8 mouse cellular contexts compared by ENCODE assay signal in genomic region chr7:112865739-112866138, GRCm38 (mm10).
A peak's percentile ranks its signal among the peaks of the same experiment; 100 is the strongest.
DNase-seq lines count a peak whose midpoint lies in the region; ATAC-seq and TF ChIP-seq lines count a peak whose summit lies in the region.

No protein-coding gene starts in this region.

- H3K4me1 ChIP-seq in MEL (ENCODE audit: control insufficient read depth in 1 of 2, insufficient read depth in 2 of 2, low read length in 2 of 2), result no peaks in the 10 kb centered on the region

- TF ChIP-seq CTCF in MEL (IDR thresholded peaks at IDR 0.05 in 2 of 3, conservative IDR thresholded peaks at IDR 0.05 in 1 of 3; ENCODE audit: control insufficient read depth in 1 of 3, insufficient read depth in 1 of 3, low read depth in 2 of 3, low read length in 3 of 3, poor library complexity in 1 of 3, severe bottlenecking in 1 of 3), result peak in 2 of 3 experiments; percentile 14 to 16; a peak in 1 of 6 replicates

- H3K4me3 ChIP-seq in MEL (ENCODE audit: control insufficient read depth in 1 of 2, insufficient read depth in 1 of 2, low read depth in 2 of 2, low read length in 2 of 2), result no peak overlapping the region

- no peaks in the 10 kb centered on the region; the same call in 1 of the 2 replicates for H3K9me3 ChIP-seq in MEL (replicated peaks; ENCODE audit: insufficient read depth, low read length)

- peak; percentile 66 for ATAC-seq in megakaryocyte progenitor cell, adult 5-6 weeks (replicated peaks; ENCODE audit: poor library complexity)

- no peaks in the 10 kb centered on the region for H3K36me3 ChIP-seq in MEL (ENCODE audit: control insufficient read depth in 1 of 2, insufficient read depth in 2 of 2, low read length in 2 of 2)

- no peak for TF ChIP-seq POLR2A in MEL (IDR thresholded peaks at IDR 0.05; ENCODE audit: control insufficient read depth in 1 of 2, insufficient read depth in 1 of 2, low read depth in 1 of 2, low read length in 2 of 2, poor library complexity in 1 of 2)

- H3K9ac ChIP-seq in MEL (ENCODE audit: control insufficient read depth, low read depth, low read length, poor library complexity, severe bottlenecking), result no peak overlapping the region

- H3K27ac ChIP-seq in MEL (ENCODE audit: control insufficient read depth, low read depth, low read length), result no peak overlapping the region

- peak; percentile 74 for DNase-seq in layer of hippocampus, adult 11-12 months (ENCODE audit: low spot score)
- DNase-seq in layer of hippocampus, adult 9-10 months (ENCODE audit: low spot score), result no peak
- no peak for DNase-seq in MEL (ENCODE audit: low read depth, low spot score)
- DNase-seq in cerebellum, adult 9-10 months, result peak; percentile 69
- DNase-seq in gastrocnemius, adult 8-10 months (ENCODE audit: low spot score in 2 of 2), result peak; percentile 62 to 66
- peak; percentile 52 to 82 for DNase-seq in layer of hippocampus, adult 18-20 months (ENCODE audit: low spot score in 2 of 2)
- DNase-seq in urinary bladder, postnatal 36 days (ENCODE audit: low spot score in 2 of 2), result peak; percentile 48 to 72

- H3K79me2 ChIP-seq in MEL (ENCODE audit: control insufficient read depth, insufficient read depth, low read length, poor library complexity), result no peaks in the 10 kb centered on the region

- no peaks in the 10 kb centered on the region for H3K27me3 ChIP-seq in MEL (ENCODE audit: control insufficient read depth in 1 of 2, insufficient read depth in 2 of 2, low read length in 2 of 2)

- TF ChIP-seq EP300 in MEL (IDR thresholded peaks at IDR 0.05; ENCODE audit: low read depth in 1 of 2, low read length in 2 of 2), result no peak

- no peak for TF ChIP-seq RAD21 in MEL (IDR thresholded peaks at IDR 0.05; ENCODE audit: low read depth, low read length)

TF ChIP-seq in MEL, 35 proteins besides CTCF, POLR2A, EP300 and RAD21:
- no peak for TF ChIP-seq TBP (IDR thresholded peaks at IDR 0.05; ENCODE audit: low read depth, low read length)
- TF ChIP-seq MAX (IDR thresholded peaks at IDR 0.05; ENCODE audit: low read length), result no peak
- no peak for TF ChIP-seq ZNF384 (IDR thresholded peaks at IDR 0.05; ENCODE audit: low read depth, low read length)
- no peak for TF ChIP-seq GATA1 (IDR thresholded peaks at IDR 0.05; ENCODE audit: low read depth, low read length)
- no peak for TF ChIP-seq USF1 (IDR thresholded peaks at IDR 0.05; ENCODE audit: low read depth, low read length)
- TF ChIP-seq NELFE (IDR thresholded peaks at IDR 0.05; ENCODE audit: low read depth, low read length), result no peak

Comparison
In these comparisons a context has a peak if more than half of its experiments do, and no peak if none do; other contexts are left out.
1. DNase-seq: peak in layer of hippocampus, adult 11-12 months (single experiment), cerebellum, adult 9-10 months (single experiment), gastrocnemius, adult 8-10 months (2 of 2), layer of hippocampus, adult 18-20 months (2 of 2) and urinary bladder, postnatal 36 days (2 of 2); none in layer of hippocampus, adult 9-10 months (single experiment) and MEL (single experiment).